Mouse (Mus musculus) heart, embryonic 15.5 days (tissue): Measurements from ENCODE around the gene Ctu2. TPM values are rescaled to one million over a fixed set of nuclear protein-coding genes. Genes with fewer than 3 reads are reported as not detected.

Source experiments
- ATAC-seq: fragments of 200-750 bp; cut with Nextera tagmentation; replicated peaks from 2 replicates; pipeline ENCODE4 v1.8.0; 2017; ENCODE audit warnings: low read depth, moderate TSS enrichment; ENCODE audit not compliant: insufficient number of reproducible peaks, insufficient read depth, low FRiP score
- H3K27ac ChIP-seq: fragments of 300-500 bp; sonication (generic); 2 replicates; pipeline ENCODE4 v1.5.1; 2015; ENCODE audit warnings: mild to moderate bottlenecking, inconsistent platforms
- H3K27me3 ChIP-seq: fragments of 300-500 bp; sonication (generic); 2 replicates; pipeline ENCODE4 v1.6.1; 2015; ENCODE audit warnings: inconsistent platforms
- H3K36me3 ChIP-seq: fragments of 300-500 bp; sonication (generic); 2 replicates; pipeline ENCODE4 v1.6.1; 2015; ENCODE audit warnings: mild to moderate bottlenecking, inconsistent platforms
- H3K4me1 ChIP-seq: fragments of 300-500 bp; sonication (generic); replicated peaks from 2 replicates; pipeline ENCODE4 v1.6.1; 2015; ENCODE audit warnings: inconsistent platforms
- H3K4me2 ChIP-seq: fragments of 300-500 bp; sonication (generic); 2 replicates; pipeline ENCODE4 v1.6.1; 2015; ENCODE audit warnings: inconsistent platforms, mild to moderate bottlenecking, moderate library complexity
- H3K4me3 ChIP-seq: fragments of 300-500 bp; sonication (generic); 2 replicates; pipeline ENCODE4 v1.5.1; 2015; ENCODE audit warnings: mild to moderate bottlenecking, inconsistent platforms
- H3K9ac ChIP-seq: fragments of 300-500 bp; sonication (generic); 2 replicates; pipeline ENCODE4 v1.6.1; 2015; ENCODE audit warnings: mild to moderate bottlenecking, inconsistent platforms
- H3K9me3 ChIP-seq: fragments of 300-500 bp; sonication (generic); replicated peaks from 2 replicates; pipeline ENCODE4 v1.6.1; 2016; ENCODE audit warnings: inconsistent platforms
- WGBS: fragments of 180-500 bp; shearing (Covaris S2); methylation state at CpG from one replicate; pipeline ENCODE4 v1.1.7; 2015; ENCODE audit warnings: mixed read lengths; 5-methylcytosine and 5-hydroxymethylcytosine counted together
- polyA plus RNA-seq: library from polyadenylated mRNA; unstranded; fragments of >200 nt; fragmentation: Nextera tagmentation; extraction: Ambion mirVana; gene quantifications from 2 replicates; pipeline ENCODE4 v1.2.1, GENCODE M21; 2015

The Ctu2 gene
- polyA plus RNA-seq, 1 experiment from 2014 or later: 23.0 TPM

DNA sequence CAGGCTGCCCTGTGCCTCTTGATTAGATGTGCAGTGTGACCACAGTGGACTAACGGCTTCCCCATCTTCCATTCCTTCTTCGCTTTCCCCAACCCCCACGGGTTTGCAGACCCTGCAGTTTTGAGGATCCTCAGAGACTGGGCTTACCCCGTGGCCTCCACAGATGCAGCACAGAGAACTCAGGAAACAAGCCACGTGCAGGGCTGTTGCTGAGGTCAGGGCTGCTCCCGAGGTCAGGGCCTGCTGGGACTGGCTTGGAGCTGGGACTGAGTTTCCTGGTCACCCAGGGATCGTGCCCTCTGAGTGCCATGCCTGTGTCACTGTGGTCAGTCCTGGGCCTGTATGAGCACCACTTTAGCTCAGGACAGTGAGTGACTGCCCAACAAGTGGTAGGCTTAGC, 11.0 kb upstream of the Ctu2 start:
- Histone ChIP-seq H3K4me2 (no peak overlapping the region), H3K27ac (no peak overlapping the region), H3K9ac (no peak overlapping the region), H3K9me3 (no peaks in the 10 kb centered on the region), H3K27me3 (peaks cover 9% of the 10 kb centered on the region), H3K4me1 (peaks cover 36% of the 10 kb centered on the region), H3K4me3 (no peak overlapping the region), H3K36me3 (peaks cover 33% of the 10 kb centered on the region)
- ATAC-seq: no peak
- WGBS: 59% methylated on average over 7 of the region's 7 CpGs

DNA sequence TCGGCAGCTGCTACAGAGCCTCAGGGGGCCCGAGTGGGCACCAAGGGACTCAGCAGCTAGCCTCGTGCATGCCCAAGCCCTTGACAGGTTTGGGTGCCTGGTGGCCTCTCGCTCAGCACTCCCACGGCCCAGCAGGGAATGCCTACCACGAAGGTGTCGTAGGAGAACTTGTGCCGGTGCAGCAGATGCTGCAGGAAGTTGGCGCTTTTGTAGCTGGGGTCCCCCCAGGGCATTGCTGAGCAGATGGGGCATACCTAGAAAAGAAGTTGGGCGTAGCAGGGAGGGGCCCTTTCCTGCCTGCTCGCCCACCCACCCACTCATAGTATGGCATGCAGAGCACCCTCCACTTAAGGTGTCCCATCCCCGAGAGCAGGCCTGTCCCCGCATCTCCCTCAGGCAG, 8.1 kb upstream of the Ctu2 start:
- H3K36me3 ChIP-seq: peaks cover 36% of the 10 kb centered on the region
- WGBS: 86% methylated on average over 13 of the region's 13 CpGs
- H3K9me3 ChIP-seq: no peaks in the 10 kb centered on the region
- no peak overlapping the region for H3K9ac ChIP-seq
- H3K27me3 ChIP-seq: no peaks in the 10 kb centered on the region
- H3K4me3 ChIP-seq: no peak overlapping the region
- H3K4me1 ChIP-seq: peaks cover 16% of the 10 kb centered on the region
- H3K27ac ChIP-seq: no peak overlapping the region
- H3K4me2 ChIP-seq: no peak overlapping the region
- ATAC-seq: no peak

- Histone ChIP-seq H3K4me3 (no peak overlapping the region), H3K27me3 (no peaks in the 10 kb centered on the region), H3K4me2 (no peak overlapping the region), H3K27ac (no peak overlapping the region), H3K4me1 (peaks cover 20% of the 10 kb centered on the region), H3K36me3 (peaks cover 48% of the 10 kb centered on the region), H3K9me3 (no peaks in the 10 kb centered on the region), H3K9ac (no peak overlapping the region)
- 71% methylated on average over 6 of the region's 6 CpGs for WGBS
- no peak for ATAC-seq
Observed at GRCm38 (mm10) chr8:122469407-122469806, 6.5 kb upstream of the Ctu2 start.

DNA sequence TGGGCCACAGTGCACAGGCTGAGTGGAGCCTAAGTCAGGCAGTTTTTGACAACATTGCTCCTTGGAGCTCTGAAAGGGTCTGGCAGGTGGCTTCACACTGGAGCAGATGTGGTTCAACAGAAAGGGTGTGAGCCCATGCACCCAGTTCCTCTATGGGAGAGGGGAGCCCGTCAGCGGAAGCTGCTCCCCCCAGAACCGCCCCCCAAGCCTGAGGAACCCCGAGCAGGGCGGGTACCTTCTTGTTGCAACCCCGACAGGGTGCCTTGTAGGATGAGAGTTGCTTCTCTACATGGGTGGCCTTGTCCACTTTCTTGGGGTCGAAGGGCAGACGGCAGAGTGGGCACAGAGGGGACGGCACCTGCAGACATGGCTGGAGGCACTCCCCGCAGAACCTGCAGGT, 6.0 kb upstream of the Ctu2 start:
- peaks cover 48% of the 10 kb centered on the region for H3K36me3 ChIP-seq
- H3K4me2 ChIP-seq: no peak overlapping the region
- H3K9ac ChIP-seq: no peak overlapping the region
- peaks cover 26% of the 10 kb centered on the region for H3K4me1 ChIP-seq
- no peak overlapping the region for H3K27ac ChIP-seq
- ATAC-seq: no peak
- no peaks in the 10 kb centered on the region for H3K27me3 ChIP-seq
- H3K4me3 ChIP-seq: no peak overlapping the region
- H3K9me3 ChIP-seq: no peaks in the 10 kb centered on the region
- 78% methylated on average over 10 of the region's 10 CpGs for WGBS

DNA sequence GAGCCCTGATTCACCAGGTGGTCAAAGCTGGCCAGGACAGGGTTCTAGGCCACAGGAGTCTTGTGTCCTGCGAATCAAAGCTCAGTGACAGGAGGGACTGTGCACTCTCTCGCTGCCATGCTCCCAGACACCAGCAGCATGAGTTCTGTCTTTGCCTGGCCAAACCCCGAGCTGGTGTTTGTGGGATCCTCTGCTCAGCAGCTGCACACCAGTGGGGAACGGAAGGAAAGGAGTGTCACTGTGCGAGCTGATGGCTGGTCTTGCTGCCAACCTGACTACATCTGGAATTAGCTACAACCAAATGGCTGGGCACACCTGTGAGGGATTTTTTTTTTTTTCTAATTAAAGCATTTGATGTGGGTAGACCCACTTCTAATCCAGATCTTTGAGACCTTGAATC, 5.3 kb upstream of the Ctu2 start:
- Histone ChIP-seq H3K36me3 (peaks cover 48% of the 10 kb centered on the region), H3K27me3 (no peaks in the 10 kb centered on the region), H3K4me3 (no peak overlapping the region), H3K4me1 (peaks cover 29% of the 10 kb centered on the region), H3K27ac (no peak overlapping the region), H3K9ac (no peak overlapping the region), H3K4me2 (no peak overlapping the region), H3K9me3 (no peaks in the 10 kb centered on the region)
- WGBS: 82% methylated on average over 5 of the region's 5 CpGs
- ATAC-seq: no peak

DNA sequence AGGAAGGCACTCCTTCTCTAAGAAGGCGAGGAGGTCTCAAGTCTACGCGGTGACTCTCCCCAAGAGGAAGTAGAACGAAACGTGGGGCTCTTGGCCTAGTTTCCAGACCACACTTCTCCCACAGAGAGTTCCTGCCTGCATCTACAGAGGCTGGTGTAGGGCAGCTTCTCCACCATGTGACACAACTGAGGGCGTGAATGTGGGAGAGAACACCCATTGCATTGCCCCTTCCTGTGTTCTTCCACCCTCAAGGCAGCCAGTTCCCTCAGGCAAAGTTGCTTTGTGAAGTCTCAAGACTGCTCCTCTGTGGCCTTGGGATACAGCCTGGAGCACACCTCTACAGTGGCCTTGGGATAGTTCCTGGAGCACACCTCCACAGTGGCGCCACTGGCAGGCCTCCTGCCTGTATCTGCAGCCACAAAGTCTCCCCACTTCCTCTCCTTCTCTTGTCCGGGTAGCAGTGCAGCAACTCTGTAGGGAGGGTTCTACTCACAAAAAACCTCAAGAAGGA, 2.0 kb upstream of the Ctu2 start:
- WGBS: 83% methylated on average over 8 of the region's 8 CpGs
- H3K27ac ChIP-seq: no peak overlapping the region
- H3K4me3 ChIP-seq: peak overlapping the region; percentile 98; the same call in 1 of the 2 replicates
- H3K4me1 ChIP-seq: peaks cover 38% of the 10 kb centered on the region
- H3K9ac ChIP-seq: no peak overlapping the region
- no peaks in the 10 kb centered on the region for H3K27me3 ChIP-seq
- H3K9me3 ChIP-seq: no peaks in the 10 kb centered on the region
- peaks cover 25% of the 10 kb centered on the region for H3K36me3 ChIP-seq
- no peak for ATAC-seq
- peak overlapping the region; percentile 88 for H3K4me2 ChIP-seq

- H3K9ac ChIP-seq: peak overlapping the region; percentile 97
- peak overlapping the region; percentile 88 for H3K4me2 ChIP-seq
- WGBS: 4% methylated on average over 16 of the region's 16 CpGs
- H3K27me3 ChIP-seq: no peaks in the 10 kb centered on the region
- ATAC-seq: peak; percentile 29; the same call in 1 of the 2 replicates
- H3K4me3 ChIP-seq: peak overlapping the region; percentile 98
- peaks cover 32% of the 10 kb centered on the region for H3K4me1 ChIP-seq
- H3K9me3 ChIP-seq: no peaks in the 10 kb centered on the region
- H3K27ac ChIP-seq: peak overlapping the region; percentile 86
- H3K36me3 ChIP-seq: peaks cover 34% of the 10 kb centered on the region
Observed at GRCm38 (mm10) chr8:122474951-122475560, 887 bp upstream of the Ctu2 start.

GRCm38 (mm10) chr8:122482448-122482847, 6.5 kb downstream of the Ctu2 start:
- Histone ChIP-seq H3K27ac (no peak overlapping the region), H3K4me2 (no peak overlapping the region), H3K4me3 (no peak overlapping the region), H3K36me3 (peaks cover 91% of the 10 kb centered on the region), H3K9me3 (no peaks in the 10 kb centered on the region), H3K27me3 (no peaks in the 10 kb centered on the region), H3K9ac (no peak overlapping the region), H3K4me1 (no peaks in the 10 kb centered on the region)
- WGBS: 89% methylated on average over 8 of the region's 8 CpGs
- ATAC-seq: no peak

DNA sequence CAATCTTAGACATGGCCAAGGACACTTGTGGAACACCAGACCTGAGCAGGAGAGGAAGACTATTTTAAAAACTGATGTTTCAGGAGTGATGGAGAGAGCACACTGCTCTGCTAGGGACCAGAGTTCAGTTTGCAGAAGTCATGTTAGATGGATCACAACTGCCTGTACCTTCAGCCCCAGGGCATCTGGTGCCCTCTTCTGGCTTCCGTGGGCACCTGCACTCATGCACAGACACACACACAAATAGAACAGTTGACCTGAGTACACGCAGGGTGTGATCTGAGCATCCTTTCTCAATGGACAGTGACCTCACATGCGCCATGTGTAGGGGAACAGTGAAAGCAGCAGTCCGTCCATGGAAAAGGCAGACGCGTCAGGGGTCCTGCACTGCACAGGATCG, 7.9 kb downstream of the Ctu2 start:
- no peak overlapping the region for H3K27ac ChIP-seq
- H3K9me3 ChIP-seq: no peaks in the 10 kb centered on the region
- WGBS: 93% methylated on average over 7 of the region's 7 CpGs
- no peak overlapping the region for H3K9ac ChIP-seq
- H3K36me3 ChIP-seq: peaks cover 89% of the 10 kb centered on the region
- H3K4me3 ChIP-seq: no peak overlapping the region
- H3K27me3 ChIP-seq: no peaks in the 10 kb centered on the region
- H3K4me1 ChIP-seq: no peaks in the 10 kb centered on the region
- ATAC-seq: no peak
- no peak overlapping the region for H3K4me2 ChIP-seq

DNA sequence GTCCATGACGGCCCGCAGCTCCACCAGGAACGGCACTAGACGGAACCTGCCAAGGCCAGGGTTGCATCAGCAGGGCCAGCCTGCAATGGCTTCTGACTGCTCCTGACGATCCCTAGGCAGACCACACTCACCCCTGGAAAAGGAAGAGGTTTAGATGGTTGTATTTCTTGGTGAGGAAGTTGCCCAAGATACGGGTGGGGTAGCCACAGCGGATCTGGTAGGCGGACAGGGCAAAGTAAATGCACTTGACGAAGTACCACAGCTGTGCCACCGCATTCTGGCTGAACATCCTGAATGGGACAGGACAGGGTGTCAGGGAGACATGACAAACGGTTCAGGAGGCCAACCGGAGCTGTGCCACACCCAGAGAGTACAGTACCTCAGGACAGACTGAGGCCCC, 8.9 kb downstream of the Ctu2 start:
- Histone ChIP-seq H3K4me3 (no peak overlapping the region), H3K4me1 (no peaks in the 10 kb centered on the region), H3K4me2 (no peak overlapping the region), H3K36me3 (peaks cover 89% of the 10 kb centered on the region), H3K9me3 (no peaks in the 10 kb centered on the region), H3K9ac (no peak overlapping the region), H3K27me3 (no peaks in the 10 kb centered on the region), H3K27ac (no peak overlapping the region)
- no peak for ATAC-seq
- WGBS: 84% methylated on average over 12 of the region's 12 CpGs

GRCm38 (mm10) chr8:122488387-122488786, 12.4 kb downstream of the Ctu2 start:
- ATAC-seq: no peak
- H3K4me1 ChIP-seq: no peaks in the 10 kb centered on the region
- no peak overlapping the region for H3K9ac ChIP-seq
- peaks cover 75% of the 10 kb centered on the region for H3K36me3 ChIP-seq
- H3K9me3 ChIP-seq: no peaks in the 10 kb centered on the region
- H3K27ac ChIP-seq: no peak overlapping the region
- 94% methylated on average over 9 of the region's 9 CpGs for WGBS
- H3K27me3 ChIP-seq: no peaks in the 10 kb centered on the region
- H3K4me2 ChIP-seq: no peak overlapping the region
- H3K4me3 ChIP-seq: no peak overlapping the region
